Mouse (Mus musculus) thymus, postnatal 25 days (tissue): ENCODE measurements at regions not wholly inside any gene's neighbourhood (a gene's known extent, or its start where the extent isn't known, plus 50 kb on each side); places are given as distances from the start of the nearest gene placed in this dataset.

Experiments
- DNase-seq: peaks from one replicate; pipeline ENCODE4 v3.0.0; 2022

- no peak for DNase-seq
Measured at GRCm38 (mm10) chr2:73978072-73978471, 66.9 kb upstream of the Atp5g3 start.

- no peak for DNase-seq
Measured at GRCm38 (mm10) chr2:73973774-73974173, 62.6 kb upstream of the Atp5g3 start.

GRCm38 (mm10) chr2:73967618-73968017, 56.5 kb upstream of the Atp5g3 start:
- DNase-seq, result no peak

- DNase-seq, result no peak
Measured at GRCm38 (mm10) chr2:73965595-73965994, 54.5 kb upstream of the Atp5g3 start.
